Mouse (Mus musculus) embryonic facial prominence, embryonic 14.5 days (tissue): ENCODE data around the gene Glis3. TPM values are rescaled to one million over a fixed set of nuclear protein-coding genes. Genes with fewer than 3 reads are reported as not detected.
A peak's percentile ranks its signal among the peaks of the same experiment; 100 is the strongest.

Source experiments
- ATAC-seq: fragments of 200-750 bp; cut with Nextera tagmentation; 2 replicates; pipeline ENCODE4 v1.8.0; 2017; ENCODE audit warnings: low read depth, moderate number of reproducible peaks, moderate TSS enrichment
- DNase-seq: peaks from one replicate; pipeline ENCODE4 v3.0.0-alpha.2; 2015; ENCODE audit warnings: low spot score
- H3K27ac ChIP-seq: fragments of 300-500 bp; sonication (generic); replicated peaks from 2 replicates; pipeline ENCODE4 v1.5.1; 2014; ENCODE audit warnings: low read depth, mild to moderate bottlenecking, low read length, moderate library complexity
- H3K27me3 ChIP-seq: fragments of 300-500 bp; sonication (generic); replicated peaks from 2 replicates; pipeline ENCODE4 v1.6.1; 2014; ENCODE audit warnings: low read length; ENCODE audit not compliant: control insufficient read depth, insufficient read depth
- H3K36me3 ChIP-seq: fragments of 300-500 bp; sonication (generic); 2 replicates; pipeline ENCODE4 v1.6.1; 2014; ENCODE audit warnings: low read length, mixed read lengths; ENCODE audit not compliant: control insufficient read depth, insufficient read depth
- H3K4me1 ChIP-seq: fragments of 300-500 bp; sonication (generic); 2 replicates; pipeline ENCODE4 v1.6.1; 2014; ENCODE audit warnings: antibody characterized with exemption, low read length; ENCODE audit not compliant: control insufficient read depth, insufficient read depth
- H3K4me2 ChIP-seq: fragments of 300-500 bp; sonication (generic); 2 replicates; pipeline ENCODE4 v1.6.1; 2014; ENCODE audit warnings: low read depth, mild to moderate bottlenecking, low read length, moderate library complexity, mixed read lengths
- H3K4me3 ChIP-seq: fragments of 300-500 bp; sonication (generic); 2 replicates; pipeline ENCODE4 v1.5.1; 2014; ENCODE audit warnings: low read depth, mild to moderate bottlenecking, low read length
- H3K9ac ChIP-seq: fragments of 300-500 bp; sonication (generic); 2 replicates; pipeline ENCODE4 v1.6.1; 2014; ENCODE audit warnings: low read depth, mild to moderate bottlenecking, low read length, moderate library complexity, mixed read lengths
- H3K9me3 ChIP-seq: fragments of 300-500 bp; sonication (generic); 2 replicates; pipeline ENCODE4 v1.6.1; 2016; ENCODE audit warnings: low read length; ENCODE audit not compliant: control insufficient read depth
- WGBS: fragments of 180-500 bp; shearing (Covaris S2); extraction: QIAGEN DNeasy Blood & Tissue Kit; methylation state at CpG from one replicate; pipeline ENCODE4 v1.1.7; 2014; 5-methylcytosine and 5-hydroxymethylcytosine counted together
- polyA plus RNA-seq: library from polyadenylated mRNA; unstranded; fragments of >200 nt; fragmentation: Nextera tagmentation; extraction: Ambion mirVana; gene quantifications from 2 replicates; pipeline ENCODE4 v1.2.1, GENCODE M21; 2014

Glis3 gene
- polyA plus RNA-seq, 1 experiment from 2014 or later: 6.0 TPM

GRCm38 (mm10) chr19:28529006-28529405 is 150.9 kb downstream of the Glis3 start:
- Histone ChIP-seq H3K4me2 (no peak overlapping the region), H3K9ac (no peak overlapping the region), H3K27me3 (no peaks in the 10 kb centered on the region; the same call in 1 of the 2 replicates), H3K36me3 (no peaks in the 10 kb centered on the region), H3K4me1 (0 out of 2 replicates have a peak, but pooled peaks cover under 1% of the 10 kb centered on the region), H3K27ac (no peak overlapping the region), H3K9me3 (no peaks in the 10 kb centered on the region), H3K4me3 (no peak overlapping the region)
- WGBS: 88% methylated on average over 13 of the region's 13 CpGs
- no peak for ATAC-seq
- no peak for DNase-seq

DNA sequence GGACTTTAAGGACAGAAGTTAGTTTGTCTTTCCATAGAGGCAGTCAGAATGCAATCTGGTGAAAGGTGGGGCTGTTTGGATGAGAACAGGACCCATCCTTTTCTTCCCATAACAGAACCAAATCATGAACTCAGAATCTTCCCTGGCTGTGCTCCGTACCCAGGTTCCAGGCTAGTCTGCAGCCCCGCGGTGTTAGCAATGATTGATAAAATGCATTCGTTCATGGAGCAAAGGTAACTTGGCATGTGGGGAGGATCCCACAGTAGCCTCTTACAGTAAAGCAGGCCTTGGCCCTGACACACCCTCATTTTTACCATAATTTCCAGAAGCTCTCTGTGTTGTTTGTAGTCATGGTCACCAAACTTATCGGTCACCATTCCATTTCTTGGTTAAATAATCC is 152.4 kb downstream of the Glis3 start:
- no peak for ATAC-seq

DNA sequence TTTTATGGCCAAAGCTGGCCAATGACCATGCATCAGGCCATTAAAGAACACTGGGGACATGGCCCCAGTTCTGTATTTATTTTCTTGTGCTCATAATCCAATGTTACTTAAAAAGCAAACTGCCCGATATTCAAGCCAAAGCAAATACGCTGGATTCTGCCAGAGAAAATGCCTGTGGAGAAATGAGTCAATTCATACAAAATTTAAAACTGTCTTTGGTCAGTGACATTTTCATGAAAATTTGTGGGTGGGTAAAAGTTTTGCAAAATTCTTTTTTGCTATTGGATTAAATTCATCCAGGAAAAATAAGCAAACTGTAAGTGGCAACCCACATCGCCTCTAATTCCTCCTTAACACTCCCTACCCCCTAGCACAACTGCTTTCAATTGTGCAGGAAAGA is 154.5 kb downstream of the Glis3 start:
- no peak overlapping the region for H3K27ac ChIP-seq
- no peaks in the 10 kb centered on the region for H3K36me3 ChIP-seq
- DNase-seq: no peak
- H3K4me2 ChIP-seq: no peak overlapping the region
- no peaks in the 10 kb centered on the region; the same call in 1 of the 2 replicates for H3K27me3 ChIP-seq
- 62% methylated on average over 3 of the region's 3 CpGs for WGBS
- no peak overlapping the region for H3K9ac ChIP-seq
- H3K4me3 ChIP-seq: no peak overlapping the region
- H3K4me1 ChIP-seq: 0 out of 2 replicates have a peak, but pooled peaks cover 5% of the 10 kb centered on the region
- no peak for ATAC-seq
- H3K9me3 ChIP-seq: no peaks in the 10 kb centered on the region

More for the DNA sequence above, 152.4 kb downstream of the Glis3 start:
- Histone ChIP-seq H3K36me3 (no peaks in the 10 kb centered on the region), H3K9ac (no peak overlapping the region), H3K4me3 (no peak overlapping the region), H3K4me2 (no peak overlapping the region), H3K27me3 (no peaks in the 10 kb centered on the region; the same call in 1 of the 2 replicates), H3K27ac (no peak overlapping the region), H3K4me1 (0 out of 2 replicates have a peak, but pooled peaks cover 5% of the 10 kb centered on the region), H3K9me3 (no peaks in the 10 kb centered on the region)
- 93% methylated on average over 5 of the region's 5 CpGs for WGBS
- no peak for DNase-seq

DNA sequence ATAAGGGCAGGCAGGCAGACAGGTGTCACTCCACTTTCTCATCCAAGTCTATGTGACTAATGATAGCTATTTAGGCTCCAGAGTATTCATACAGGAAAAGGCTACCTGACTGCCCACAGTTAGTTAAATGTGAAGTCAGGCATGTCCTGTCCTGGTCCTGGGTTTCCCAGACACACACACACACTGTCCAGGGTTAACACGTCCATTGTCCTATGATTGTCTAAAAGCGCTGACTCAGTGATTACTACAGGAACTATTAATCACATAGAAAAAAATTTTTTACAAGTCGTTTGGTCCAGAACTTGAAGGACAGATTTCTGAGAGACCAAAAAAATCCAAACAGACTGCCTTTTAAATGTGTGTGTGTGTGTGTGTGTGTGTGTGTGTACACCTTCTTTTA is 157.6 kb downstream of the Glis3 start:
- no peaks in the 10 kb centered on the region for H3K9me3 ChIP-seq
- H3K9ac ChIP-seq: no peak overlapping the region
- H3K36me3 ChIP-seq: no peaks in the 10 kb centered on the region
- H3K27ac ChIP-seq: no peak overlapping the region
- 63% methylated on average over 3 of the region's 3 CpGs for WGBS
- H3K4me3 ChIP-seq: no peak overlapping the region
- H3K4me2 ChIP-seq: no peak overlapping the region
- no peak for ATAC-seq
- no peaks in the 10 kb centered on the region for H3K27me3 ChIP-seq
- H3K4me1 ChIP-seq: peaks cover 10% of the 10 kb centered on the region; the same call in 1 of the 2 replicates
- DNase-seq: no peak

DNA sequence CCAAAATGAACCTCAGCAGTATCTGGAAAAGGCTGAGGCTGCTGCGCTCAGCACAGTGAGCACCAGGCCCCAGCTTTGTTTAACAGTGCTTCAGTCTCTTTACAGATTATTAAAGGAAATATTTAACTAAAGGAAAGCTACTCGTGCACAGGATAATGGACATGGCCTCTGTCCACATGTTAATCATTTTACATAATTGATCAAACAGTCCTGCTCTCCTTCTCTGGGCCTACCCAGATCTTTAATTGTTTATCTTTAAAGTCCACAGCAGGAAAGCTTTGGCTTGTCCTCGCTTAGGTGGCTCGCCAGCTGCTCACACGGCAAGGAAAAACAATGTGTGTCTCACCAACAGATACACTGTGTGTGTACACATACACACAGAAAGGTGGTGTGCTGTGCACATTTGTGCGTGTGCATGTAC is 159.1 kb downstream of the Glis3 start:
- Histone ChIP-seq H3K36me3 (no peaks in the 10 kb centered on the region), H3K27ac (no peak overlapping the region), H3K9ac (no peak overlapping the region), H3K4me1 (peaks cover 10% of the 10 kb centered on the region; the same call in 1 of the 2 replicates), H3K9me3 (no peaks in the 10 kb centered on the region), H3K4me2 (no peak overlapping the region), H3K27me3 (no peaks in the 10 kb centered on the region), H3K4me3 (no peak overlapping the region)
- DNase-seq (no peak), ATAC-seq (no peak)
- 63% methylated on average over 6 of the region's 6 CpGs for WGBS

DNA sequence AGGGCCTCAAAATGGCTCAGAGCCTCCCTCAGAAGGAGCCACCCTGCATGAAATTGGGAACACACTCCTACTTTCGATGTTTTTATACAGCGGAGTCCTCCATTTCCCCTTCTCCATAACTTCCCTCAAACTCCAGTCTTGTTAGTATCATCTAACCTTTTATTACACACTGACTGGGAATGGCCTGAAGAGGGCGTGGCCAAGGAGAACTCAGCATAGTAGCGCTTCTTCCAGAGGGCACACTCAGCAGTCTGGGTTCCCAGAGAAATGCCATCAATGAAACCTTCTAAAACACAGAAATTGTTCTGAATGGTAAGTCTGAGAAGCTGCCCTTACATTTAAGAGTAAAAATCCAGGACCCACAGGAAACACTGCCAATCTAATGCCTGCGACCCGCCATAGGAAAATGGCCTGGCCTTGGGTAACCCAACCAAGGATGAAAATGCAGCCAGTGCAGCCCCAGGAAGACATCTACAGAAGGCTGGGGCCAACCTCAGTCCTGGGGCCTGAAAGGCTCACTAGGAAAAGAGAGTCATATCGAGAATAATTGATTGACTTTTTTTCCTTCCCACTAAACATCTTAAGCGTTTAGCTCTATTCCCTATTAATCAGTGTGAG is 159.6 kb downstream of the Glis3 start:
- Histone ChIP-seq H3K4me1 (peaks cover 10% of the 10 kb centered on the region; the same call in 1 of the 2 replicates), H3K4me3 (no peak overlapping the region), H3K27me3 (no peaks in the 10 kb centered on the region), H3K27ac (no peak overlapping the region), H3K4me2 (no peak overlapping the region), H3K36me3 (no peaks in the 10 kb centered on the region), H3K9ac (no peak overlapping the region), H3K9me3 (no peaks in the 10 kb centered on the region)
- DNase-seq (no peak), ATAC-seq (no peak)
- WGBS: 86% methylated on average over 8 of the region's 8 CpGs

DNA sequence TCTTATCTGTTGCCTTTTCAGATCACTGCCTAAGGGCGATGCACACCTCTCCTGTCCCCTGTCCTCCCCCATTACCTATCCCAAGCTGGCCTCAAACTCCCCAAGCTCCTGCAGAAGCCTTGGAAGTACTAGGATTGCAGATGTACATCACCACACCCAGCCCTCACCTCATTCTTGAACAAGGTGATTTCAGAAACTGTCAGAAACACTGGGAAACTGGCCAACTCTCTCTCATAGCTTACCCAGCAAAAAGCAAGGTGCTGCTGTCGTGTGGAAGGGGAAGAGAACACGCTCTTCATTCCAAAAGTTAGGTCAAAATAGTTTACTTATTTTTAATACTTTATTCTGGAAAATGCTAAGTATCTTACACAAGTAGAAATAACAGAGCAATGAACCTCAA is 160.6 kb downstream of the Glis3 start:
- H3K27ac ChIP-seq: no peak overlapping the region
- peaks cover 10% of the 10 kb centered on the region; the same call in 1 of the 2 replicates for H3K4me1 ChIP-seq
- H3K9me3 ChIP-seq: no peaks in the 10 kb centered on the region
- H3K36me3 ChIP-seq: no peaks in the 10 kb centered on the region
- no peak overlapping the region for H3K9ac ChIP-seq
- ATAC-seq (no peak), DNase-seq (peak; percentile 77)
- H3K4me3 ChIP-seq: no peak overlapping the region
- 80% methylated on average over 3 of the region's 3 CpGs for WGBS
- no peaks in the 10 kb centered on the region for H3K27me3 ChIP-seq
- no peak overlapping the region for H3K4me2 ChIP-seq

DNA sequence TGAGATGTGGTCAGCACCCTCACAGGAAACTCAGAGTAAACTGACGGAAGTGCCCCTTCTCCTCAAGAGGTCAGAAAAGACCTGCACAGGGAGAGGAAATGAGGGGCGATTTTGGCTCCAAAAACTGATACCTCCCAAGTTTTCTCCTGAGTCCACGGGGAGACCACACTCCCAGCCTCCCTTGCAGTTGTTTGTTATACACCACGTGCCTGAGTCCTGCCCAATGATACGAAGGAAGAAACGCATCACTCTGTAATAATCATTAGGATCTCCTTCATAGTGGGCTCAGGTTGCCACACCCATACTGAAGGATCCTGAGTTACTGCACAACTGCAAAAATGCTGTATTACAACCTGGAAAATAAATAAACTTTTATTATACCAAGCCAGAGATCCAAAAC is 161.0 kb downstream of the Glis3 start:
- no peaks in the 10 kb centered on the region for H3K36me3 ChIP-seq
- H3K4me3 ChIP-seq: no peak overlapping the region
- H3K4me2 ChIP-seq: no peak overlapping the region
- no peaks in the 10 kb centered on the region for H3K27me3 ChIP-seq
- no peaks in the 10 kb centered on the region for H3K9me3 ChIP-seq
- no peak overlapping the region for H3K9ac ChIP-seq
- ATAC-seq (no peak), DNase-seq (no peak)
- H3K27ac ChIP-seq: no peak overlapping the region
- WGBS: 71% methylated on average over 6 of the region's 6 CpGs
- H3K4me1 ChIP-seq: peaks cover 7% of the 10 kb centered on the region; the same call in 1 of the 2 replicates

DNA sequence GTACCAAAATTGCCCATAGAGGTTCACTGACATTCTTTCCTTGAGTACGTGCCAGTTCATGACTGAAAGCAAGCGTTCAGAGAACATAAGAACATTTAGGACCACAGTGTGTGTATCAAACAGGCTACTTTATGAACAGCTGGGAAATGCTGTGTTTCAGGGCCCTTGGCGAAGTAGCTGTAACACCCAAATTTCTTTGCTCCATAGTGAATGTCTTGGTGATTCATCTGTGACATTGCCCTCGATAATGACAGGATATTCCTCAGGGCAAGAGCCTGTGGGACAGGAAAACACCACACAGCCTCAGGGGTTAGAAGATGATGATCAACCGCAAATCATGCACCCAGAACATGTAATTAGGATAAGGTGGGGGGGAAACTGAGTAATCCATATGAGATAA is 161.6 kb downstream of the Glis3 start:
- Histone ChIP-seq H3K4me1 (peaks cover 5% of the 10 kb centered on the region; the same call in 1 of the 2 replicates), H3K27me3 (no peaks in the 10 kb centered on the region), H3K4me2 (no peak overlapping the region), H3K4me3 (no peak overlapping the region), H3K27ac (no peak overlapping the region), H3K9ac (no peak overlapping the region), H3K36me3 (no peaks in the 10 kb centered on the region), H3K9me3 (no peaks in the 10 kb centered on the region)
- ATAC-seq: no peak
- DNase-seq: no peak
- whole genome bisulfite sequencing: 59% methylated on average over 5 of the region's 5 CpGs
